Mouse (Mus musculus): ENCODE measurements around the gene Ostc. TPM values are rescaled to one million over a fixed set of nuclear protein-coding genes. Genes with fewer than 3 reads are reported as not detected.

Ostc gene
- total RNA-seq, 1 experiment from 2014 or later: 97.0 TPM

DNA sequence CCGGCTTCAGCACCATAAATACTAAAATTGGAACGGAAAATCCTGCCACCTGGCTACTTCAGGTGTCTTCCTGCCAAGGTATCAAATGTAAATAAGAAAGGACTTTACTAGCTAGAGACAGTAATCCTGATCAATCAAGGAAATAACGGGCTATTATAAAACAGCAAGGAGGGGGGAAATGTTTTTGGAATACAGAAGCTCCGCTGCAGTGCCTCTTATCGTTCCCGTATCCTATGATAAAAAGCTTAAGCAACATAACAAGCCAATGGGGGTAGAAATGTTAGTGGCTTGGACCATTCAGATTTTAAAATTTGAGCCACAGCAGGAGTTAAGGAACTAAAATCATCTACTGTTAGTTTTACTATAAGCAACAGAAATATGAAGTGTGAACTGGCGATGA is 859 bp upstream of the Ostc start:
- no peak for DNase-seq

DNA sequence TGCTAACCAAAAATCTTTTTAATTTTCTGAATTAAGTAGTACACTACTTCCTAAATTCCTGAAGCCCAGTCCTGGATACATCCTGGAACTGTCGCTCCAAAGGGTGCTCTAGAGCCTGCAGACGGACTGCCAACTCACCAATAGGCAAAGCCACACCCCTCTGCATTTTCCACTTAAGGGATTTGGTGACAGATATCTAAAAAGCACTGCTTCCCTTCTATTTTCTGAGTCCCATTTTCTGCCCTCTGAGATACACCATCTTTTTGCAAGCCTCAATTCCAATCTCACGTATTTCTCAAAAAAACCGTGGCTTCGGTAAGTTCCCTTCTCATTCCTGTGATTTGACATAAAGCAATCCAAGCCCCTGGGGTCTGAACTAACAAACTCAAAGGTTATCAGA is 715 bp downstream of the Ostc start:
- peak; percentile 33 for DNase-seq

DNA sequence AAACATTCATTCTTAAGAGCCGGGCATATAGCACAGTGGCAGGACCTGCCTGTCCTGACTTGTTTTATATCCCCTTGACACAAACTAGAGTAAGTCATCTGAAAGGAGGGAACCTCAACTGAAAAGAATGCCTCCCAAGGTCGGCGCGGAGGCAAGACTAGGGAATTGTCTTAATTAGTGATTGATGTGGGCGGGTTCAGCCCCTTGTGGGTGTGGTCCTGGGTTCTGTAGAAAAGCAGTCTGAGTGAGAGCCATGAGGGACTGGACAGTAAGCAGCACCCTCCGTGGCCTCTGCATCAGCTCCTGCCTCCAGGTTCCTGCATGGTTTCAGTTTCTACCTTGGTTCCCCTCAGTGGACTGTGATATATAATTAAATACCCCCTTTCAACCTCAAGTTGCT is 7.0 kb downstream of the Ostc start:
- peak; percentile 39 for DNase-seq

DNA sequence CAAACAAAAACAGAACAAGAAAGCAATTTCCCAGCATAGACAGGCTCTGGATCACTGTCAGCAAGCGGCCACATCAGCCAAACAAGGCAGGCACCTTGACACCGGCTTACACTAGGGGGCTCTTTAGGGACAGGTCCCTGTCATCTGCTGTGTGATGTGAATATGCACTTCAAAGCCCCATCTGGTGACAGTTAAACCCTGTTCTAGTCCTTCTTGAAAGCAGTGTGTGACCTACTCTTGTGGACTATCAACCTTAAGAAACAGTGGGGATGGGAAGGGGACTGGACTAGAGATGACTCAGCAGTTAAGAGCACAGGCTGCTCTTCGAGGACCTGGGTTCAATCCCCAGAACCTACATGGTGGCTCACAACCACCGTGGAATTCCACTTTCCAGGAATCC is 11.6 kb downstream of the Ostc start:
- no peak for DNase-seq

DNA sequence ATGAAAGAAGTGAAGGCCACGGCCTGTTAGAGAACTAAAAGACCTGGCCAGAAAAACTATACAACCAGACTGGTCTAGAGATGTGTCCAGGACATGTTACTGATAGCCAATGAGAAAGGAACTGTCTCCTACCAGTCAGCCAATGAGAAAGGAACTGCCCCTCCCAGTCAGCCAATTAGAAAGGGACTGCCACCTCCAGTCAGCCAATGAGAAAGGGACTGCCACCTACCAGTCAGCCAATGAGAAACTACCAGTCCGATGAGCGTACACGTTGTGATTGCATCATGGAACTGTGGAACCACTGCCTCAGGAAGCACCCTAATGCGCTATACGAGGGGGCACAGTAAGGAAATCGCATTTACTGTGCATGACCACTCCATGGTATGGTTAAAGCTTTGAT is 14.5 kb downstream of the Ostc start:
- DNase-seq: no peak

DNA sequence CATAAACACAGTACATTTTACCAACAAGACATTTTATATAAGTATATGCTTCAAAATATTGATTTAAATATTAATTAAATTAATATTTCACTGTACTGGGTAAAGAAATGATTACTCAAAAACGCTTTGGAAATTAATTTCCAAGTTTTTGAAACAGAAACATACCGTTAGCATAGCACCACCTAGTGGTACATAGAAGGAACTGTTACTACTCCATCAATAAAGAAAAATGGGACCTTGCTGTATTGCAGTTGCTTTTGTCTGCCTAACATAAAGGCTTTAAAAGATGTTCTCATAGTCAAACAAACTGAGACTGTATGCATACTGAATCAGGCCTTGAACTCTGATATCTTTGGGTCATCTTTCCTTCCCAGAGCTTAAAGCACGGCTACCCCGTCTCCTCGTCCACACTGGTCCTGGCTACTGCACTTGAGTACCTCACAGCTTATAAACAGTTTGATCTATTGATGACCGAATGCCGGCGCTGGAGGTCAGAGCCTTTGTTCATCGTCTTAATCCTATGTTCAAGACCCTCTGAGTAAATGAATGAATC is 15.1 kb downstream of the Ostc start:
- no peak for DNase-seq

DNA sequence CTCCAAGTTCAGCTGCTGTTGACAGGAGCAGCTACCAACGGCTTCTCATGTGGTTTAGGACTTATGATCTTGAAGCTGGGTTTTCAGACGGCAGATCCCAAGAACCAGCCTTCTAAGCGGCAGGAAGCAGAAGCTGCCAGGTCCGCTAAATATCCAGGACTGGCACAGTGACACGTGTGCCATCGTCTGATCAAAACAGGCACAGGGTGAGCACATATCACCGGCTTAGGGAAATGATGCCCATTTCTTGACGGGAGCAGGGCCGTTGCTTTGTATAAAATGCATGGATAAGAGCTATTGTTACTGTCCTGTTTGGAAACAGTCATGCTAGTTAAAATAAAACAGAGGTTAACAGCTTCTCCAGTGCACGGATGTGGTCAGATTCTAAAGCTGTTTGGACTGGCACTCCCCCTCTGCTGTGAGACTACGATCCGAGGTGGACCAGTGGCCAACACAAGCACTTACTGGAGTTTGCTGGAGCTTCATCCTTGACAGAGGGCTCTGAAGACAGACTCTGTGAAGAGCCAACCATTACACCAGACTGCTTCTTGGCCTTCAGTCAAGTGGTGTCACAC is 17.6 kb downstream of the Ostc start:
- DNase-seq: no peak

DNA sequence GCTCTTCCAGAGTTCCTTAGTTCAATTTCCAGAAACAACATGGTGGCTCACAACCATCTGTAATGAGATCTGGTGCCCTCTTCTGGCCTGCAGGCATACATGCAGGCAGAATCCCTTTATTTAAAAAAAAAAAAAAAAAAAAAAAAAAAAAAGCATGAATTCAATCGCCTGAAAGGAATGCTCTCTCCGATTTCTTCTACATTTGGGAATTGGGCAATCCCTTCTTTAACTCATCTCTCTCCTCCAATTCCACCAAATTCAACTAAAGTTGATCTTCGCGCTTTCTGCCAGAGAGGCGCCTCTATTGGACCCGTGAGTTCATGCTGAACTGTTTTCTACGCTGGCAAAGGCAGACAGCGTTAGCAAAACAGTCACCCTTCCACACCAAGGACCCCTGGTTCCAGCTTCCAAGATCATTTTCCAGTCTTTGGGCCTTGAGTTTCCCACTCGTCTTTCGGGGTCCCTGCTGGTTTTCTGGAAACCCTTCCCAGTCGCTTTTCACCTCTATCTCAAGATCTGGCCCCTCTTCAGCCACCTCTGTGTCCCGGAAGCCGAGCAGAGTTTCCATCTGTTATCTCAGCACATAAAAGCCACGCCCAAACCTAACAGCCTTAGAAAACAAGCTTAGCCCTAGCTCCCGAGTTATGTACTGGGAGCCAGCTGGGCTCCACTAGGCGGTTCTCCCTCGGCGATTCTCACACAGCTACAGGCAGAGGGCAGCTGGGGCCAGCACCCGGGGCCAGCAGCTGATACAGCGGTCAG is 18.2 kb downstream of the Ostc start:
- DNase-seq: peak; percentile 50

DNA sequence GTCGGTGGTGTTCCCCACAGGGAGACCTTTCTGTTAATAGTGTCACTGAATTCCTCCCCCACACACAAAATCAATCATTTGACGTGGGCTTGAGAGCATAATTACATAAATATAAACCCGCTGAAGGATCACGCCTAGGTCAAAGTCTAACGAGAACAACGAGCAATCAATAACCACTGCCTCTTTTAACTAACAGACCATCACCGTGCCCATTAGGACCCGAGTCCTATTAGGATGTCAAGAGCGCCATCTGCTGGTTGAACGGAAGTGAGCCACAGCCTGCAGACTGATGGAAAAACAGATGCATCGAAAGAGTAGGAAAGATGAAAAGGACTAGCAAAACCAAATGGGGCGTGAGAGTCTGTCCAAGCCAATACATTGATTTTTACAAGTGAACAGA is 19.6 kb downstream of the Ostc start:
- DNase-seq: peak; percentile 89

DNA sequence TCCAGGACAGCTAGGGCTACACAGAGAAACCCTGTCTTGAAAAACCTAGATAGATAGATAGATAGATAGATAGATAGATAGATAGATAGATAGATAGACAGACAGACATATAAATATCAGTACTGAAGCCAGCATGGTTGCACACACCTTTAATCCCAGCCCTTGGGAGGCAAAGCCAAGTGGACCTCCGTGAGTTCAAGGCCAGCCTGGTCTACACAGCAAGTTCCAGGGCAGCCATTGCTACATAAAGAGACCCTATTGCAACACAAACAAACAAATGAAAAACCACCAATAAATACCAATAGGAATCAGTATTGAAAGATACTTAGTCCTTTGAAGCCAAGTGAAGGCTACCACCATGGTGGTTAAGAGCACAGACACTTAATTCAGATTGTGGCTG is 22.2 kb downstream of the Ostc start:
- DNase-seq: no peak

DNA sequence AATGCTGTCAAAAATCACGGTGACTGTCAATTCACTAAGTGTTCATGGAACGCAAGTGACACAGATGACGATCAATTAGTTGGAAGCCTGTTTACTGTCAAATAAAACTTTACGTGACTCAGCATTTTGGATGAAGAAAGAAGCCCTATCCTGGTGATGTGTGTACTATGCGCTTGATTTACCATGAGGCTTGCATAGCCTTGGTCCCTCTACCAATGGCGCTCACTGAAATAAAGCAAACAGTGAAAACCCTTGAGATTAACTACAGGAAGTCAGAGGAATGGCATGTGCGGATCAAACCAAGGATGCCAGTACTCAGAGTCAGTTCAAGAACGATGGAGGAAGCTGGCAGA is 24.3 kb downstream of the Ostc start:
- DNase-seq: no peak

DNA sequence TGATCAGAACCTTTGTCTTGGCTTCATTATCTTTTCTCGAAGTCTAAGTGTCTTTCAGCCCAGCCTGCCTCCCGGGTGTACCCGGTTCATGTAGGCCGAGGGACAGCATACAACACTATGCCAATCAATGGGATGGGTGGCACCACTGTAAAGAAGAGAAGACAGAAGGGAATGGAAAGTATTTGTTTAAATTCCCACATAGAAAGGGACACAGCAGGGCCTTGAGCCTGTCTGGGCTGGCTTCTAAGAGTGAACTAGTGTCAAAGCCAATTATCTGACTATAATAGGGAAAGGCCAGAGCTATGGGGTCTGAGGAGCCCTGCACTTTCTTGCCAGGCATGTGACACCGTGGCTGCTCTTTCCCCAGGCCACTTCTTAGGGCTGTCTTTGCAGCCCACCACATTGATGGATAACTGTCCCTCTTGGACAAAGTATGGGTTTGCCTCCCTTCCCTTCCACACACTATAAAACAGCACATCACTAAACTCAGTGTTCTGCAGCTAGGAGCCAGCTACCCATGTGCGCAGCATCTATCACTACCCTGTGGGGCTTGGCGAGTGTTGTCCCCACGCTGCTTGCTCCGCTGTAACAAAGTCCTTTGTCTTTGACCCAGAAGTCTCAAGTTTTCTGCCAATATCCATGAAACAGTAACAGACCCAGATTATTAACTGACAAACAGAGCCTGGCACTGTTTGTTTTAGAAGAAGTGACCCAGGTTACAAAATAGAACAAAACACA is 24.8 kb downstream of the Ostc start:
- DNase-seq: no peak

DNA sequence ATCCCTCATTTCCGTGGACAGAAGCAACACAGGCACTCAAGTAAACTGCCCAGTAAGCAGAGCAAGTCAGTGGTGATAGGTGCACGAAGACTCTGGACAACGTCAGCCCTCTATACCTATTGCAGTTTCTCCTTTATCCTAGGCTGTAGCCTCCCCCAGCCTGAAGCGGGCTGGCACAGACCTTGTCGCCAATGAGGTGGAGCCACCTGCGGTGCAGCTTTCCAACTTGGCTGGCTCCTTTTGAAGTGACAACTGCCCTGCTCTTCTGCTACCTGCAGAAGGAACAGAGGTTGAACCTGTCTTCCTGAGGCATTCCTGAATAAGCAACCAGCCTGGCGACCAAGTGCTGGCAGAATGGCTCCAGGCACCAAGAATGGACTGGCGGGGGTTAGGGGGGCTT is 25.4 kb downstream of the Ostc start:
- no peak for DNase-seq

DNA sequence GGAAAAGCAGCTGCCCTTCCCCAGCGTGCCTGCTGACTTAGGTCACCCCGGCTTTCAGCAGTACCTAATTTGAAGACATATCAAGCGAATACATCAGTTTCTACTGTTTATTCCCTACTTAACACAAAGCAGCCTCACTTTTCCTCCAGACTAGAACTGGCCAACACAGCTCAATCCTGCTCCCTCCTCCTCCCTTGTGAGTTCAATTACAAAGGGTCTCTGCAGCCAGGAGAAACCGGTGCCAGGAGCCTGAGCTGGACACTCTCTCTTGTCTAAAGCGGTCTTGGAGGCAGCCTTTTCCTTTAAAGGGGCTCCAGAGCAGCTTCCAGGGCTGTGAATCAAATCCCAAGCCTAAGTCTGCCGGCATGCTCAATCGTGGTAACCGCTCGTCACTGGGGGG is 27.1 kb downstream of the Ostc start:
- no peak for DNase-seq

DNA sequence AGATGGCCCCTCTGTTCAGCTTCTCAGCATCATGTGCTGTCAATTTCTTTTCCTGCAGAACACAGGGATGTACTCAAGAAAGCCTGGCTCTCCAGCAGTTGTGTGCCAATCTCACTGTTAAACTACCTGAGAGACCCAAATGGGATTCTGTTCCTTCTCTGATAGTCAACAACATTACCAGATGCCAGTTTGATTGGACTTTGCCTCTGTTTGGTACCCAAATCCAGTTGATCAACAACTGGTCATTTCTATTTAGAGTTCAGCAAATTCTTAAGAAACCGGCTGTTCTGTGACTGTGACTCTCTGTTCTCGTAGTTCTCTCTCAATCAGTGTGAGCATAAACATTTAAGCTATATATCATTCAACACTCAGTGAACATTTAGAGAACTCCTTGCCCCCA is 28.0 kb downstream of the Ostc start:
- no peak for DNase-seq

DNA sequence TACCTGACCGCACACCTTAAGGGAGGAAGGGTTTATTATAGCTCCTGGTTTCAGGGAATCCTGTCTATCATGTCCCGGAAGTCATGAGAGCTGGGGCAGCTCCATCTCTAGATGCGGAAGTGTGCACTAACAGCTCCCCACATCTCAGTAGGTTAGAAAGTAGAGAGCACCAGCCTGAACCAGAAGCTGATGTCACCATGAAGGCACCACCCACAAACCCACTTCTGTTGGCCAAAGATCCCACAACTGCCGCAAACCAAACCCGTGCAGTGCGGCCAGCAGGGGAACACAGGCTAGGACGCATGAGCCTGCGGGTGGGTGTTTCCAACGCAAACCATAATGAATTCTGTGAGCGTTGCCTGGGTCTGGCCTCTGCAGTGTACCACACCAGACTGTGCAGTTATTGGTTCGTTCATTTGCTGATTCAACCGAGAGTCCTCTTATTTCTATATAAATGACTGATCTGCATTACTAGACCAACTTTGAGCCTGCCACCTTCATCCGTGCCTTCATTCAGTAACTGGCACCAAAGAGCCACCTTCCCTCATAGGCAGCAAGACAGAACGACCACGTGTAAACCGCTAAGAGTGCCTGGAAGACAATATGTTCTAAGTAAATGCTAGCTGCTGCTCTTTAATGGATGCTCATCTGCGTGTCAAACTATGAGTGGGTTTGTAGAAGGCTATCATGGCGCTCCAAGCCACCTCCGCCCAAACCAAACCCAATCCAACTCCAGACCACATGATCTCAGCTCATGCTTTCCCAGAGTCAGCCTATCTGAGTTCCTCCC is 31.4 kb downstream of the Ostc start:
- no peak for DNase-seq

DNA sequence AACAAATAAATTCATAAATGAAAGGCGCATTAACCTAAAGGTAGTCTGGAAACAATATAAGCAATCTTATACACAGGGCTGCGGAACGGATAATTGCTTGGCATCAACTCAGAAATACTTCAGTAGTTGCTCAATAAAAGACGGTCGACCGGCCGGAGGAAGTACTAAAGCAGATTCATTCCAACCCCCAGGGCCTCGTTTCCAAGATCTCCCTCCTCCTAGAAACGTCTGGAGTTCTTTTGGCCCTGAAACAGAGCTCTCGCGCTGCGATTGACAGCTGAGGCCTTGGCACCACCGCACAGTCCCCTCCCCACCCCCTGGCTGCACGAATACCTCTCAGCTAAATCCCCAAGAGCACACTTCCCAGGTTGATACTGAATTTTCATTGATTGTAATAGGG is 38.0 kb downstream of the Ostc start:
- peak; percentile 41 for DNase-seq

DNA sequence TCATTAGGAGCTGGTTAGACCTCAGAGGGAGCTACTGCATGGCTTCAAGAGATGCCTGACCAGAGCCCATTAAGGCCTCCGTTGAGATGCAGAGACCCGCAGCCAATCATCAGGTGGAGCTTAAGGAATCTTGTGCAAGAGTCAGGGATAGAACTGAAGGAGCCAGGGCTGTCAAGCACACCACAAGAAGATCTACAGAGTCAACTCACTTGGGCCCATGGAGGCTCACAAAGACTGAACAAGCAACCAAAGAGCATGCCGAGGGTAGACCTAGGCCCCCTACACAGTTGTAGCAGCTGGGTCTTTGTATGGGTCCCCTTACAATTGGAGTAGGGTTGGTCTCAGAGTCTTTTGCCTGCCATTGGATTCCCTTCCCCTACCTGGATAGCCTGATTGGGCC is 46.7 kb downstream of the Ostc start:
- no peak for DNase-seq

DNA sequence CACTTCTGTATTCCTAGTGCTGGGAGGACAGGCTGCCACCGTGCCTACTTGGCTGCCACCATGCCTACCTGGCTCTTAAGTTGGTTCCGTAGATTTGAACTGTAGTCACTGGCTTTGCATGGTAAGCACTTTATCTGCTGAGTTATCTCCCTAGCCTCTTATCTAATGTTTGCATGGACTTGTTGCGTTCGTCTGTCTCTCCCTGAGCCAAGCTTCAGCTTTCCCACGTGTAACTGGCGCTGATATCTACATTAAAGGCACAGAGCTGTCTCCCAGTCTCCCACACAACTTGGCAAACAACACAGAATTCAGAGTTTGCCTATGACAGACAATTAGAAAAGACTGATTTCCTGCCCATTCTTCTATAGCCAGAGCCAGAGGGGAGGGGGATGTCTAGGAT is 48.6 kb downstream of the Ostc start:
- no peak for DNase-seq

DNA sequence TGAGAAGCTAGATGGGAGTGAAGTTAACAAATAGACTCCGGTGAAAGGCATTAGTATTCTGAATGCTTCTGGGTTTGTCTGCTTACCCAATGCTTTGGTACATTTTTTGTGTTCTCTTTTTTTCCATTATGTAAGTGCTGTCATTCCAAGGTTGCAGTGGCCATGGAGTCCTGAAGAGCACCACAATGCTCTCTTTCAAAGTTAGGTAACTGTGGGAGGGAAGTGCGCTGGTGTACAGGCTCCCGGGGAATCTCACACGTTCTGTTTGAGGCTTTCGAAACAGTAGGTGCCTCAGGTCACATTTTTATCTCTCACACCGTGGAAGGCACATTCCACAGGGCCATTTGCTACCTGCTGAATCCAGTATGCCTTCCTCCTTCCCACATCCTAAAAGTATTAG is 59.7 kb downstream of the Ostc start:
- DNase-seq: peak; percentile 41

DNA sequence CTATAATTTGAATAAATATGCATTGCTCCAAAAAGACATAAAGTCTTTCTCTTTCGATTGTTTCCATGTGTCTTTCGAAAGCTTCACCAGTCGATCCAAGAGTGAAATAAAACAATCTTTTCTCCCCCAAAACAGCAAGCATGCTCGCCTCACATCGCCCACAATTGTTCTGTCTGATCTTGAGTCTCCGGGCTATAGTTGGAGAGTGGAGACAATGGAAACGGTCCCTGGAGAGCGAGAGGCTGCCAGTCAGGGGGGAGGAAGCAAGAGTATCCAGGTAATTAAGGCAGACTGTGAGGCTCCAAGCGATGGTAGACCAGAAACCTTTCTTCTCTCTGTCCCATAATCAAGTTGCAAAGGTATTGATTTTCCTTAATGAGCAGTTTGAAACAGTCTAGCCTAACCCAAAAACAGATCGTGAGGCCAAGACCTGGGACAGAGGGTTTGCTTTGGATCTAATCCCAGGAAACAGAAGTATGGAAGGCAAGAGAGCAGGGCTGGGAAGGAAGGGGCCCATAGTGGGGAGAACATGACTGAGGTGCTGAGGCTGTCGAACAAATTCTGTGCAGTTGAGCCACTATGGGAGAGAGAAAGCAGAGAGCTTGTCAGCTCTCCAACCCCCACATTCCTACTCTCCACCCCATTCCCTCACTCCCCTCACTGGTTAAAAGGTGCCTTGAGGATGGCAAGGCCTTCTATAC is 63.0 kb downstream of the Ostc start:
- DNase-seq: no peak

Data from adrenal gland, postnatal 14 days (tissue).